Mouse (Mus musculus) megakaryocyte, embryonic 14.5 days (primary cell): ENCODE measurements around the gene Stk32c. TPM values are rescaled to one million over a fixed set of nuclear protein-coding genes. Genes with fewer than 3 reads are reported as not detected.

Experiments
- H3K27me3 ChIP-seq: replicated peaks from 2 replicates; pipeline ENCODE3; 2012; ENCODE audit warnings: inconsistent platforms
- H3K36me3 ChIP-seq: replicated peaks from 2 replicates; pipeline ENCODE3; 2012; ENCODE audit warnings: low read length, inconsistent platforms, mixed read lengths
- H3K4me1 ChIP-seq: 2 replicates; pipeline ENCODE4 v1.6.1; 2012; ENCODE audit warnings: inconsistent platforms
- H3K4me3 ChIP-seq: replicated peaks from 2 replicates; pipeline ENCODE3; 2012; ENCODE audit warnings: moderate library complexity, mild to moderate bottlenecking, inconsistent platforms
- H3K9me3 ChIP-seq: 2 replicates; pipeline ENCODE4 v1.6.1; 2012; ENCODE audit warnings: inconsistent platforms
- FLI1 ChIP-seq: IDR thresholded peaks from 2 replicates; pipeline ENCODE4 v1.6.1; 2012; ENCODE audit warnings: low read length, inconsistent platforms, mixed read lengths
- GATA1 ChIP-seq: IDR thresholded peaks from 3 replicates; pipeline ENCODE4 v1.6.1; 2012; ENCODE audit warnings: mixed read lengths, low read length, inconsistent platforms, borderline replicate concordance
- polyA plus RNA-seq: library from polyadenylated mRNA; stranded (reverse); fragments of >175 nt; gene quantifications from 2 replicates; pipeline ENCODE4 v1.2.3, GENCODE M21; 2012; ENCODE audit warnings: low replicate concordance; ENCODE audit not compliant: insufficient read depth

The Stk32c gene
- polyA plus RNA-seq, 1 experiment: not detected

DNA sequence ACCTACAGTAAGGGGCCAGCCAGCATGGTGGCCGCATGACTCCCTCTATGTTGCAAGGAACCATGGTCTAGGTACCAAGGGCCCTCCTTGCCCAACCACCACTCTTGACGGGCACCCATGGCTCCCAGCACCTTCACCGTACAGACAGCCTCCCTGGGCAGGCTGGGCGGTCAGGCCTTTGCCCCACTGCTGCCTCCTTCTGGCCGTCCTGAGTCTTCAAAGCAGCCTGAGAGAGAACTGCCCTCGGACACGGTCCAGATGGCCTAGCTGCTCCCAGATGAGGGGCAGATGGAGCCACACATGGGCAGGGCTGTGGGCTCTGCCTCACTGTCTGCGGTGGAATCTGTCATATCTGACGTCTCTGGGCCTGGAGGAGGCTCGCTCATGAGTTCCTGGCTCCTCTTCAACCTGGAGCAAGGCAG, 109.1 kb downstream of the Stk32c start:
- Histone ChIP-seq H3K27me3 (peaks cover 89% of the 10 kb centered on the region), H3K36me3 (no peaks in the 10 kb centered on the region), H3K9me3 (no peaks in the 10 kb centered on the region), H3K4me3 (no peak overlapping the region), H3K4me1 (no peaks in the 10 kb centered on the region)
- no peak for TF ChIP-seq GATA1
- TF ChIP-seq FLI1: no peak

DNA sequence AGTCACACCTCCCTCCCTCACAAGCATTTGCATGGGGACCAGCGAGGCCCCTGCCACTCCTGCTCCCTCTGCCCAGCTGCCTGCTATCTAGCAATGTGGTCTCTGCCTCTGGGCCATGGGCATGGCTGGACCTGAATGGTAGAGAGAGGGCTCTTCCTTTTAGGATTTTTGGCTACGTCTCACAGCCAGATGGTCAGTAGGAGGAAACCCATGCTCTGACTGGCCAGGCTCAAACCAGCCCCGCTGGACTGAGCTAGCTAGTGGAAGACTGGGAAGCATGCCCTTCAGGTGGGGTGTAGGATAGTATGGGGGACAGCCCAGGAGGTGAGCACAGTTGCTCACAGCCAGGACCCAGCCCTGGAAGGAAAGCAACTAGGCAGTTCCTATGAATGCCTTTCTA, 111.3 kb downstream of the Stk32c start:
- Histone ChIP-seq H3K4me1 (no peaks in the 10 kb centered on the region), H3K9me3 (no peaks in the 10 kb centered on the region), H3K4me3 (no peak overlapping the region), H3K36me3 (no peaks in the 10 kb centered on the region), H3K27me3 (peaks cover 89% of the 10 kb centered on the region)
- TF ChIP-seq FLI1 (no peak), GATA1 (no peak)

DNA sequence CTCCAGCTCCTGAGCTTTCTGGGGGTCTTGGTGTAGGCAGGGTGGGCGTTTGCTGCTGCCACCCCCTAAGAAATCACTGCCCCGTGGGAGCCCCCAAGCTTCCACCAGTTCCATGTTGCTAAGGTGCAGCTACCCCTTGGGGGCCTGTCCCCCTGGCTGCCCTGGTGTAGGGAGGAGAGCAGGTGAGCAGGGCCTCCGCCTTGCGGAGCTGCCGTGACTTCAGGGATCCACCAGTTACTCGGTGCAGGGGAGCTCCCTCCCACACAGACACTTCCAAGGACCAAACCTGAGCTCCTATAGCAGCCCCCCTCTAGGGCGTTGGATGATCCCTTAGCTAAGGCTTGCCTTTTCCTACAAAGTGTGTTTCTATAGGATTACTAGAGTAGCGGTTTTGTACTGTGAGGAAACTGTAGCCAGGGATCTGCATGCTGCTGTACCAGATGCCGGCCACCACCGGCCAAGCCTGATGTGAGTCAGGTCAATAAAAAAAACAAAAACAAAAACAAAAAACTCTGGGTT, 111.8 kb downstream of the Stk32c start:
- no peaks in the 10 kb centered on the region for H3K9me3 ChIP-seq
- no peak overlapping the region for H3K4me3 ChIP-seq
- H3K4me1 ChIP-seq: no peaks in the 10 kb centered on the region
- H3K36me3 ChIP-seq: no peaks in the 10 kb centered on the region
- TF ChIP-seq FLI1: no peak
- TF ChIP-seq GATA1: no peak
- peaks cover 89% of the 10 kb centered on the region for H3K27me3 ChIP-seq

DNA sequence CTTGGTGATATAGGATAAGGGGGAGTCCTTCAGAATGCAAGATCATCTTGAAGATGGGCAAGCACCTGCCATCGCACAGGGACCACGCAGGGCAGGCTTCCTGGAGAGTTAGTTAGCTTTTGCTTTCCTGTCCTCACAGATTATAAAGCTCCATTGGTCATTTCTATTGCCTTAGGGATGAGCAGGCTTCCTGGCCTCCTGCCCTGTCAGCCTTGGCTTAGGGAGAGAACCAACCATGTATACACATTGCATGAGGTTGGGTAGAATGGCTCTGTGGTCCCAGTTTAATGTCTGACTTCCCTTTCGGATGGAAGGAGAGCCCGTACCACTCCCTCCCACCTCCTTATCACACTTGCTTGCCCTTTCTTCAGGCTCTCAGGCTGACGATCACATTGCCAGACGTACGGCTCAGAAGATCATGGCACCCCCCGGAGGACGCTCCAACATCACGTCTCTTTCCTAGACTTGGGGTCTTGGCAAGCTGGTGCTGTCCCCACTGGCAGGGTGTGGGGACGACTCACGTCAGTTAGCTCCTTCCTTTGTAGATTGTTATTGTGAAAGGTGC, 112.5 kb downstream of the Stk32c start:
- H3K4me1 ChIP-seq: no peaks in the 10 kb centered on the region
- no peaks in the 10 kb centered on the region for H3K9me3 ChIP-seq
- TF ChIP-seq FLI1 (no peak), GATA1 (no peak)
- no peaks in the 10 kb centered on the region for H3K36me3 ChIP-seq
- H3K4me3 ChIP-seq: no peak overlapping the region
- peaks cover 89% of the 10 kb centered on the region for H3K27me3 ChIP-seq

DNA sequence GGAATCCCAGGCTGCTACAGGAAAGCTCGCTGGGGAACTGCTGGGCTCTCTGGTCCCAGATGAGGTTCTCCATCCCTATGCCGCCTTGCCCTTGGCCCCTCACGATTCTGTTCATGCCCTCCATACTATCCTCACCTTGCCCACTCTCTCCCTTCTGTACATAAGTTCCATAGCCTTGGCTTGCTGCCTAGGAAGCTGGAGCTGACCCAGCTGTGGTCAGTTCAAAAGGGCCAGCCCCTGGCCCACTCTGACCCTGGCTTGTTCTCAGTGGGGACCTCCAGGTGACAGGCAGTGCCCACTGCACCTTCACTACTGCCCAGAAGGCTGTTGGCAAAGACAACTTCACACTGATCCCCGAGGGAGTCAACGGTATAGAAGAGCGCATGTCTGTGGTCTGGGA, 116.7 kb downstream of the Stk32c start:
- Histone ChIP-seq H3K4me3 (no peak overlapping the region), H3K27me3 (peaks cover 92% of the 10 kb centered on the region), H3K9me3 (no peaks in the 10 kb centered on the region), H3K4me1 (no peaks in the 10 kb centered on the region), H3K36me3 (no peaks in the 10 kb centered on the region)
- TF ChIP-seq FLI1 (no peak), GATA1 (no peak)

DNA sequence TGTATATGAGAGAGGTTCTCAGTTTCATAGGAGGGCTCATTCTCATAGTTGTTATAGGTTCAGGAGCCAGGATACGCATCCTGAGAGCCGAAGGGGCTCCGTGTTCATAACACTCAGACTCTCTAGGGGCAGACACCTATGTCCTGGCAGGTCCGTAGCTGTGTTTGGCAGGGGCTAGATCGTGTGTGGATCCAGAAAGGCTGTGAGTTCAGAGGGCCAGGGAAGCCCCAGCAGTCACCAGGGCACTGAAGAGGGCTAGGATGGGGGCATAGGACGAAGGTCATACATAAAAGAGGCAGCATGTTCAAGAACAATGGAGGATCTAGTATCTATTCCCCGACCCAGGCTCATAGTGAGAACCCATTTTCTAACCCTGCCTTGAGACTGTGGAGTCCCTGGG, 117.8 kb downstream of the Stk32c start:
- no peaks in the 10 kb centered on the region for H3K9me3 ChIP-seq
- no peaks in the 10 kb centered on the region for H3K4me1 ChIP-seq
- H3K27me3 ChIP-seq: peaks cover 93% of the 10 kb centered on the region
- TF ChIP-seq GATA1 (no peak), FLI1 (no peak)
- no peak overlapping the region for H3K4me3 ChIP-seq
- no peaks in the 10 kb centered on the region for H3K36me3 ChIP-seq

DNA sequence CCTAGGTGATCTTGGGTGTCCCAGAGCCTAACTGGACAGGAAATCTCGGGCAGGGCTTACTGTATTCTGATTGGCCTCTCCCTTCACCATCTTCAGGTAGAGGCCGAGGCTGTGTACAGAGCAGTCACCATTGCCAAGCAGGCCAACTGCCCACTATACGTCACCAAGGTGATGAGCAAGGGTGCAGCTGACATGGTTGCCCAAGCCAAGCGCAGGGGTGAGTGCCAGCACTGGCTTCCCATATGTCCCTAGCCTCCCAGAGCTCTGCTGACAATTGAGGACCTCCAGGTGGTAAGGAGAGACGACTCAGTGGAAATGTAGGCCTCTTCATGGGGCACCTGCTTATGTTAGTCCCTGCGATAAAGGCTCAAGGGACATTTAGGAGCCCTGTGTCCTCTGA, 118.3 kb downstream of the Stk32c start:
- Histone ChIP-seq H3K27me3 (peaks cover 93% of the 10 kb centered on the region), H3K4me3 (no peak overlapping the region), H3K36me3 (no peaks in the 10 kb centered on the region), H3K4me1 (no peaks in the 10 kb centered on the region), H3K9me3 (no peaks in the 10 kb centered on the region)
- no peak for TF ChIP-seq GATA1
- TF ChIP-seq FLI1: no peak

DNA sequence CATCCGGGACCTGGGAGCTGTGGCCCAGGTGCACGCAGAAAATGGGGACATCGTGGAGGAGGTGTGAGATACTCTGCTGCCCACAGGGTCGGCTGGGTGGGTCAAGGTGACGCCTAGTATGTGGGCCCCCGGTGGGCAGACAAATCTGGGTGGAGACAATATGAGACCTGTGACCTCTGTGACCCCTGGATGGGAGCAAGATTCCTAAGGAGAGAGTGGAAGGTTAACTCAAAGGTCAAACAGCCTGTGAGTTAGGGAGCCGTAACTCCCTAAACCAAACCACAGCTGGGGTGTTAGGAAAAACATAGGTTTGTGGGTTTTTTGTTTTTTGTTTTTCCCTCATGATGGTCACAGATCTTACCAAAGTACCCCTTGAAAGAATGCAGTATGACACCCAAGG, 119.3 kb downstream of the Stk32c start:
- Histone ChIP-seq H3K4me1 (no peaks in the 10 kb centered on the region), H3K36me3 (no peaks in the 10 kb centered on the region), H3K27me3 (peaks cover 94% of the 10 kb centered on the region), H3K4me3 (no peak overlapping the region), H3K9me3 (no peaks in the 10 kb centered on the region)
- TF ChIP-seq GATA1: no peak
- no peak for TF ChIP-seq FLI1

DNA sequence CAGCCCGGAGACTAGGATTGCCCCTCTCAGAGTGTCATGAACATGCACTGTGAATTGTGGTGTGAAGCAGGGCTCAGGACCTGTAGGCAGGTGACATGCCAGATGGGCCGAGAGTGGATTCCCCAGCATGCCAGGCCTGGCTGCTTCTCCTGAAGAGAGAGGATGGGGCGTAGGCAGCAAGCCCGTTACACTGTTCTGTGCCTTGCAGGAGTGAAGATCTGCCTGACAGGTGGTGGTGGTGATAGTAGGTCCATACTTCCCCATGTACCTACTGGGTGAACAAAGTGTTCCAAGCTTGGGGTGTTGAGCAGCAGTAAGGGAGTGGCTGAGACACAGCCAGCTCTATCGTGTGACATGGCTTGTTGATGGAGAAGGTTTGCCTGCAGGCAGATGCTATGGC, 120.0 kb downstream of the Stk32c start:
- no peaks in the 10 kb centered on the region for H3K9me3 ChIP-seq
- TF ChIP-seq GATA1: no peak
- TF ChIP-seq FLI1: no peak
- no peak overlapping the region for H3K4me3 ChIP-seq
- H3K27me3 ChIP-seq: peaks cover 94% of the 10 kb centered on the region
- H3K36me3 ChIP-seq: no peaks in the 10 kb centered on the region
- H3K4me1 ChIP-seq: no peaks in the 10 kb centered on the region

DNA sequence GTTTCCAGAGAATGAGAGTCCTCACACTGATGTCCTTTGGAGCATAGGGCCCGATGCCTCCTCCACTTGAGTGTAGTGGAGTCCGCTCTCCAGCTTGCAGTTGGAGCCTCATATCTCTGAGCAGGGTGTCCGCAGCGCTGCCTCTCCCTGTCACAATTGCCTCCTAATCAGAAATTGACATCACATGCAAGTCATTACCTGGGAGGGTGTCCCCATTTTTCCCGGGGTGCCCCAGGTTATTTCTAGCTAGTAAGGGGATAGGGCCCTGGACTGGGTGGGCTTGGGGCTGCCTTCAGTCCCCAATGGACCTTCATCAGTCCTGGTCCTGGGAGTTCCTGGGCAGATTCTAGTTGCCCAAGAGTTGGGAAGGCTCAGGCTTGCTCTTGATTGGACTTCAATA, 120.4 kb downstream of the Stk32c start:
- TF ChIP-seq FLI1 (no peak), GATA1 (no peak)
- Histone ChIP-seq H3K4me1 (no peaks in the 10 kb centered on the region), H3K36me3 (no peaks in the 10 kb centered on the region), H3K27me3 (peaks cover 94% of the 10 kb centered on the region), H3K9me3 (no peaks in the 10 kb centered on the region), H3K4me3 (no peak overlapping the region)
